Mouse (Mus musculus): ENCODE results near the gene Il1r2. TPM values are rescaled to one million over a fixed set of nuclear protein-coding genes. Genes with fewer than 3 reads are reported as not detected.

The Il1r2 gene
- polyA plus RNA-seq, 1 experiment from 2014 or later, result 0.51 TPM

GRCm38 (mm10) chr1:40033743-40034420, 40.0 kb upstream of the Il1r2 start:
- Histone ChIP-seq H3K36me3 (peaks cover 7% of the 10 kb centered on the region), H3K4me3 (no peak overlapping the region), H3K9ac (no peak overlapping the region), H3K9me3 (replicated peaks) (no peaks in the 10 kb centered on the region), H3K27me3 (replicated peaks) (no peaks in the 10 kb centered on the region), H3K4me2 (no peak overlapping the region), H3K27ac (ENCODE audit: poor library complexity, severe bottlenecking) (no peak overlapping the region), H3K4me1 (replicated peaks) (peaks cover 10% of the 10 kb centered on the region)
- 65% methylated on average over 12 of the region's 12 CpGs for WGBS
- ATAC-seq (ENCODE audit: insufficient number of reproducible peaks, low FRiP score), result 0 out of 2 replicates have a peak, but pooled peaks have one; percentile 22

DNA sequence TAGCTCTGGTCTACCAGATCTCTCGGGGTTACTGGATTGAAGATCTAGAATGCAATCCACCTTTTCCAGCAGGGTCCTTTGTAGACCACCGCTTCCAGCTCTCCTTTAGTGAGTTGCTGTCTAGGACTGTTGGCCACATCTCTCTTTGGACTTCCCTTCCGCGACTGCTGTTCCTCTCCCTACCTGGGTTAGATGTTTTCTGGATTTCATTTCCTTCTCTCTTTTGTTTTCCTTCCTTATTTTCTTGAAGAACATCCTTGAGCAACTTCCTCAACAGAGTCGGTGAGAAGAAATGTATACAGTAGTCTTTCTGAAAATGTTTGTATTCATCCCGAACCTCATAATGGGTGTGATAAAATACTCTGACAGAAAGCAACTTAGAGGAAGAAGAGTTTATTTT, 36.0 kb upstream of the Il1r2 start:
- Histone ChIP-seq H3K4me1 (replicated peaks) (peaks cover 10% of the 10 kb centered on the region), H3K27me3 (replicated peaks) (no peaks in the 10 kb centered on the region), H3K36me3 (no peaks in the 10 kb centered on the region), H3K4me2 (no peak overlapping the region), H3K27ac (ENCODE audit: poor library complexity, severe bottlenecking) (no peak overlapping the region), H3K9me3 (replicated peaks) (no peaks in the 10 kb centered on the region), H3K4me3 (no peak overlapping the region), H3K9ac (no peak overlapping the region)
- WGBS, result 84% methylated on average over 6 of the region's 6 CpGs
- no peak for ATAC-seq (ENCODE audit: insufficient number of reproducible peaks, low FRiP score)

- Histone ChIP-seq H3K4me1 (replicated peaks) (no peaks in the 10 kb centered on the region), H3K9ac (no peak overlapping the region), H3K9me3 (replicated peaks) (no peaks in the 10 kb centered on the region), H3K27me3 (replicated peaks) (no peaks in the 10 kb centered on the region), H3K4me2 (no peak overlapping the region), H3K4me3 (no peak overlapping the region), H3K27ac (ENCODE audit: poor library complexity, severe bottlenecking) (no peak overlapping the region), H3K36me3 (no peaks in the 10 kb centered on the region)
- WGBS, result 64% methylated on average over 6 of the region's 6 CpGs
- no peak for ATAC-seq (ENCODE audit: insufficient number of reproducible peaks, low FRiP score)
Observed at GRCm38 (mm10) chr1:40045686-40046085, 28.2 kb upstream of the Il1r2 start.

DNA sequence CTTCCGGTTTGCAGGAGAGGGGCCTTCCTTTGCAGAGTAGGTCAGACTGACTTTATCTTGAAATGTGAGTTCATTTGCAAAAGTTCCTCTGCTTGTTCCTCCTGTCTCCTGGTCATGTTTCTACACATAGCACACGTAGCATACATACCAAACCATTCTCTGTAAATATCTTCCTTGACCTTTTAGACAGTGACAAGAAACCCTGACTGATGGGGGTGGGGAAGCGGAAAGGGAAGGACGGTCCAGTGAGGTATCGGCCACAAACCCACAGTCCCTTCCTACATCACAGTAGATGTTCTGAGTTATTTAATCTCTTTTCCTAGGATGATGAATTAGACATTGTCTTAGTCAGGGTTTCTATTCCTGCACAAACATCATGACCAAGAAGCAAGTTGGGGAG, 27.3 kb upstream of the Il1r2 start:
- Histone ChIP-seq H3K9me3 (replicated peaks) (no peaks in the 10 kb centered on the region), H3K9ac (no peak overlapping the region), H3K27me3 (replicated peaks) (no peaks in the 10 kb centered on the region), H3K4me3 (no peak overlapping the region), H3K36me3 (no peaks in the 10 kb centered on the region), H3K4me1 (replicated peaks) (no peaks in the 10 kb centered on the region), H3K27ac (ENCODE audit: poor library complexity, severe bottlenecking) (no peak overlapping the region), H3K4me2 (no peak overlapping the region)
- WGBS, result 74% methylated on average over 5 of the region's 5 CpGs
- ATAC-seq (ENCODE audit: insufficient number of reproducible peaks, low FRiP score), result no peak

GRCm38 (mm10) chr1:40051157-40051556, 22.7 kb upstream of the Il1r2 start:
- H3K27ac ChIP-seq (ENCODE audit: poor library complexity, severe bottlenecking), result no peak overlapping the region
- no peak overlapping the region for H3K4me2 ChIP-seq
- H3K9ac ChIP-seq, result no peak overlapping the region
- no peak overlapping the region for H3K4me3 ChIP-seq
- H3K27me3 ChIP-seq (replicated peaks), result no peaks in the 10 kb centered on the region
- H3K9me3 ChIP-seq (replicated peaks), result no peaks in the 10 kb centered on the region
- 85% methylated on average over 6 of the region's 6 CpGs for WGBS
- H3K36me3 ChIP-seq, result no peaks in the 10 kb centered on the region
- H3K4me1 ChIP-seq (replicated peaks), result no peaks in the 10 kb centered on the region
- no peak for ATAC-seq (ENCODE audit: insufficient number of reproducible peaks, low FRiP score)

- ATAC-seq (ENCODE audit: insufficient number of reproducible peaks, low FRiP score), result no peak
- H3K9me3 ChIP-seq (replicated peaks), result no peaks in the 10 kb centered on the region
- 66% methylated on average over 8 of the region's 8 CpGs for WGBS
Observed at GRCm38 (mm10) chr1:40052156-40052555, 21.7 kb upstream of the Il1r2 start.

DNA sequence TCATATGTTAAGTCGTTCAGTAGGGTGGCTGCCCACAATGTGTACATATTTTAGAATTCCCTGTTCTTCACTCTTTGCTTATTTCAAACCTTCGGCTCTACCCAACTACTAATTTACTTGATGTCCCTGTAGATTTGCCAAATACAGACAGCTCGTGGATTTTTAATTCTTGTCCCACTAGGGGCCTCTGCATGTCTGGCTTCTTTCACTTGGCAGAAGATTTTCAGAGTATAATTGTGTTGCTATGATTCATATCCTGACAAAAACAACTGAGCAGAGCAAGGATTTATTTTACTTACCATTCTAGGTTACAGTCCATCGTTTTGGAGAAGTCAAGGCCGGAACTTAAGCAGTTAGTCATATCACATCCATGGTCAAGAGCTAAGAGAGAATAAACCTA, 20.8 kb upstream of the Il1r2 start:
- no peaks in the 10 kb centered on the region for H3K36me3 ChIP-seq
- 83% methylated on average over 5 of the region's 5 CpGs for WGBS
- no peak overlapping the region for H3K4me2 ChIP-seq
- H3K4me3 ChIP-seq, result no peak overlapping the region
- no peak overlapping the region for H3K9ac ChIP-seq
- no peak for ATAC-seq (ENCODE audit: insufficient number of reproducible peaks, low FRiP score)
- no peaks in the 10 kb centered on the region; the same call in 1 of the 2 replicates for H3K27me3 ChIP-seq (replicated peaks)
- peaks cover 9% of the 10 kb centered on the region for H3K4me1 ChIP-seq (replicated peaks)
- no peaks in the 10 kb centered on the region for H3K9me3 ChIP-seq (replicated peaks)
- no peak overlapping the region for H3K27ac ChIP-seq (ENCODE audit: poor library complexity, severe bottlenecking)

More at GRCm38 (mm10) chr1:40052156-40052555, 21.7 kb upstream of the Il1r2 start:
- Histone ChIP-seq H3K4me3 (no peak overlapping the region), H3K4me2 (no peak overlapping the region), H3K36me3 (no peaks in the 10 kb centered on the region), H3K27ac (ENCODE audit: poor library complexity, severe bottlenecking) (no peak overlapping the region), H3K9ac (no peak overlapping the region), H3K27me3 (replicated peaks) (no peaks in the 10 kb centered on the region; the same call in 1 of the 2 replicates), H3K4me1 (replicated peaks) (peaks cover 2% of the 10 kb centered on the region; the same call in 1 of the 2 replicates)

- Histone ChIP-seq H3K4me2 (no peak overlapping the region), H3K4me3 (no peak overlapping the region), H3K9ac (no peak overlapping the region), H3K27ac (ENCODE audit: poor library complexity, severe bottlenecking) (no peak overlapping the region), H3K9me3 (replicated peaks) (no peaks in the 10 kb centered on the region), H3K4me1 (replicated peaks) (peaks cover 13% of the 10 kb centered on the region), H3K27me3 (replicated peaks) (no peaks in the 10 kb centered on the region; the same call in 1 of the 2 replicates), H3K36me3 (no peaks in the 10 kb centered on the region)
- WGBS, result 71% methylated on average over 7 of the region's 7 CpGs
- ATAC-seq (ENCODE audit: insufficient number of reproducible peaks, low FRiP score), result no peak
Observed at GRCm38 (mm10) chr1:40055051-40055450, 18.8 kb upstream of the Il1r2 start.

- WGBS, result 78% methylated on average over 5 of the region's 5 CpGs
- ATAC-seq (ENCODE audit: insufficient number of reproducible peaks, low FRiP score), result no peak
- Histone ChIP-seq H3K4me1 (replicated peaks) (peaks cover 13% of the 10 kb centered on the region), H3K9me3 (replicated peaks) (no peaks in the 10 kb centered on the region), H3K9ac (no peak overlapping the region), H3K27ac (ENCODE audit: poor library complexity, severe bottlenecking) (no peak overlapping the region), H3K36me3 (no peaks in the 10 kb centered on the region), H3K4me2 (no peak overlapping the region), H3K4me3 (no peak overlapping the region), H3K27me3 (replicated peaks) (no peaks in the 10 kb centered on the region; the same call in 1 of the 2 replicates)
Observed at GRCm38 (mm10) chr1:40055963-40056362, 17.9 kb upstream of the Il1r2 start.

DNA sequence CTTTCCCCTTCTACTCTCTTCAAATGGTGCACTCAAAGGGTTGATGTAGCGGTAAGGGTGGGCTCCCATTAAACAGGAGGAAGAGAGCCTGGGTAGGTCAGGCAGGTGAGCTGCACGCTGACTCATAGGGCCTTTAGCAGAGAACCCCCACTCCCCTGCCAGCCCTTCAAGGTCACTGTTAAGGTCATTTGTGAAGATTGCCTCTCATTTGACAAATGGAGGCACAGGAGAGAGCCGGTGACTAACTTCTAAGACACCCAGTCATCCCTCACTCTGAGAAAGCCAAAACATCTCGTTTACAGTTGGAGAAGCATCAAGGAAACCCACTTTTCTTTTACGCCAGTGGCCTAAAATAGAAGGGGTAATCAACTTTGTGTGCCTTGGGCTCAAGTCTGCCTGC, 16.5 kb upstream of the Il1r2 start:
- Histone ChIP-seq H3K9me3 (replicated peaks) (no peaks in the 10 kb centered on the region), H3K4me2 (no peak overlapping the region), H3K4me3 (no peak overlapping the region), H3K9ac (no peak overlapping the region), H3K4me1 (replicated peaks) (peaks cover 13% of the 10 kb centered on the region), H3K27ac (ENCODE audit: poor library complexity, severe bottlenecking) (no peak overlapping the region), H3K36me3 (no peaks in the 10 kb centered on the region), H3K27me3 (replicated peaks) (peaks cover under 1% of the 10 kb centered on the region; the same call in 1 of the 2 replicates)
- no peak for ATAC-seq (ENCODE audit: insufficient number of reproducible peaks, low FRiP score)
- 50% methylated on average over 5 of the region's 5 CpGs for WGBS

DNA sequence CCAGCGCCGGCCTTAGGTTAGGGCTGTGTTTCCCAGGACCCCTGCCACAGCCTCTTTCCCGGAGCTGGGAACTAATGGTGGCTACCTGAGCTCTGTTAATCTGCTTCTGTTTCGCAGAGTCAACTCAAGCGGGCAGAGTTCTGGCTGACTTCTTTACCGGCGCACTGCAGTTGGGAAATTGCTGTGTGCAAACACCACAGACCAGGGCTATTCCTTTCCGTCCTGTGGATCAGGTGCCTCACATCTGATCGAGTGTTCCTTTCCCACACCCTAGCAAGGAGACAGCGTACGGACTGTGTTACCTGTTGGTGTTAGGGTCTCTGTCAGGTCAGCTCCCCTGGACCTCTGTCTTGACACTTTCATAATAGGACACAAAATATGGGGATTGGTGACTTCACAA, 15.9 kb upstream of the Il1r2 start:
- H3K4me3 ChIP-seq, result no peak overlapping the region
- peaks cover 14% of the 10 kb centered on the region for H3K4me1 ChIP-seq (replicated peaks)
- peaks cover 4% of the 10 kb centered on the region; the same call in 1 of the 2 replicates for H3K27me3 ChIP-seq (replicated peaks)
- no peak overlapping the region for H3K9ac ChIP-seq
- no peaks in the 10 kb centered on the region for H3K9me3 ChIP-seq (replicated peaks)
- no peak overlapping the region for H3K4me2 ChIP-seq
- no peaks in the 10 kb centered on the region for H3K36me3 ChIP-seq
- ATAC-seq (ENCODE audit: insufficient number of reproducible peaks, low FRiP score), result no peak
- 59% methylated on average over 11 of the region's 11 CpGs for WGBS
- H3K27ac ChIP-seq (ENCODE audit: poor library complexity, severe bottlenecking), result no peak overlapping the region
